Mouse (Mus musculus) liver, embryonic 13.5 days (tissue): Measurements from ENCODE around the gene Galnt2. TPM values are rescaled to one million over a fixed set of nuclear protein-coding genes. Genes with fewer than 3 reads are reported as not detected.

Experiments
- ATAC-seq: fragments of 200-750 bp; cut with Nextera tagmentation; 2 replicates; pipeline ENCODE4 v1.8.0; 2017; ENCODE audit warnings: low read depth, mild to moderate bottlenecking, moderate number of reproducible peaks, moderate library complexity
- DNase-seq: peaks from one replicate; pipeline ENCODE4 v3.0.0; 2022
- H3K27ac ChIP-seq: fragments of 300-500 bp; sonication (generic); 2 replicates; pipeline ENCODE4 v1.5.1; 2015; ENCODE audit warnings: moderate library complexity, mild to moderate bottlenecking, inconsistent platforms
- H3K27me3 ChIP-seq: fragments of 300-500 bp; sonication (generic); 2 replicates; pipeline ENCODE4 v1.6.1; 2015; ENCODE audit warnings: mild to moderate bottlenecking, inconsistent platforms
- H3K36me3 ChIP-seq: fragments of 300-500 bp; sonication (generic); 2 replicates; pipeline ENCODE4 v1.6.1; 2015; ENCODE audit warnings: mild to moderate bottlenecking, inconsistent platforms
- H3K4me1 ChIP-seq: fragments of 300-500 bp; sonication (generic); replicated peaks from 2 replicates; pipeline ENCODE4 v1.6.1; 2015; ENCODE audit warnings: inconsistent platforms
- H3K4me2 ChIP-seq: fragments of 300-500 bp; sonication (generic); 2 replicates; pipeline ENCODE4 v1.6.1; 2015; ENCODE audit warnings: inconsistent platforms, mild to moderate bottlenecking, moderate library complexity
- H3K4me3 ChIP-seq: fragments of 300-500 bp; sonication (generic); replicated peaks from 2 replicates; pipeline ENCODE4 v1.5.1; 2015; ENCODE audit warnings: mild to moderate bottlenecking, inconsistent platforms
- H3K9ac ChIP-seq: fragments of 300-500 bp; sonication (generic); 2 replicates; pipeline ENCODE4 v1.6.1; 2015; ENCODE audit warnings: mild to moderate bottlenecking, inconsistent platforms
- H3K9me3 ChIP-seq: fragments of 300-500 bp; sonication (generic); replicated peaks from 2 replicates; pipeline ENCODE4 v1.6.1; 2016; ENCODE audit warnings: inconsistent platforms
- WGBS: fragments of 180-500 bp; shearing (Covaris S2); methylation state at CpG from one replicate; pipeline ENCODE4 v1.1.7; 2015; ENCODE audit not compliant: insufficient replicate concordance; 5-methylcytosine and 5-hydroxymethylcytosine counted together
- polyA plus RNA-seq: library from polyadenylated mRNA; unstranded; fragments of >200 nt; fragmentation: Nextera tagmentation; extraction: Ambion mirVana; gene quantifications from 2 replicates; pipeline ENCODE4 v1.2.1, GENCODE M21; 2015

The Galnt2 gene
- polyA plus RNA-seq, 1 experiment from 2014 or later: 20.5 TPM

DNA sequence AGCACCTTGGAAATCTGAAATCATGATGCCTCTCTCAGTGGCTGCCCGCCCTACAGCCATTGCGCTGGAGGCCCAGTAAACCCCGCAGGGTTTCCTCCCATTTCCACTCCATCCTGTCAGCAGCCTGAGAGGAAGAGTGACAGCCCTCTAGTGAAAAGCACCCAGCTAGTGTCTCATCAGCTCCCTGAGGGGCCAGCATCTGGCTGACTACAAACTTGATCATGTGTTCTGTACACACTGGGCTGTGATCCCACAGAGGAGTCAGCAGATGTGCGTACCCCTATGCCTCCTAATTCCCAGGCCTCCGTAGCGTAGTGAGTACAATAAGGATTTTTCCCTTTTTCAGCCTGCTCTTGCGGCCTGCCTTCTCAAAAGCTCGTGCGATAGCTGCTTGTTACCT is 25.6 kb downstream of the Galnt2 start:
- Histone ChIP-seq H3K4me3 (no peak overlapping the region), H3K27ac (no peak overlapping the region), H3K9ac (no peak overlapping the region), H3K4me2 (no peak overlapping the region), H3K36me3 (no peaks in the 10 kb centered on the region), H3K27me3 (no peaks in the 10 kb centered on the region), H3K9me3 (no peaks in the 10 kb centered on the region), H3K4me1 (peaks cover 61% of the 10 kb centered on the region)
- WGBS: 73% methylated on average over 9 of the region's 9 CpGs
- DNase-seq (no peak), ATAC-seq (no peak)

DNA sequence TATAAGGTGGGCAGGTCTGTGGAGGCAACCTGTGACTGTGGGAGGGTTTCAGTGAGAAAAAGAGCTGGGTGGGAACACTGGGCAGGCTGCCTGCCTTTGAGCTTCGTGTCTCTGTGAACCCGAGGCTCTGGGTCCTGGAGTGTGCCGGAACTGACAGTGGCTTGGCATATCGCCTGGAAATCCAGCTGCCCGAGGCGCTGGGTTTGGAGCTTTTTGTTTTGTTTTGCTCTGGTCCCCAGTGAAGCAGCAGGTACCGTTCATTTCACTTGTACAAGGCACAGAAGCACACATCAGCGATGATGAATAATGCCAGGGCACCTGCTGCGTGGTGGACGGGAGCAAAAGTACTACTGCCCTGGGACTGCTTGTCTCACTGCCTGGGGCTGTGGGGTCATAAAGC is 26.2 kb downstream of the Galnt2 start:
- H3K9me3 ChIP-seq: no peaks in the 10 kb centered on the region
- no peak overlapping the region for H3K9ac ChIP-seq
- ATAC-seq (no peak), DNase-seq (no peak)
- no peaks in the 10 kb centered on the region for H3K27me3 ChIP-seq
- H3K27ac ChIP-seq: no peak overlapping the region
- no peak overlapping the region for H3K4me2 ChIP-seq
- WGBS: 70% methylated on average over 10 of the region's 10 CpGs
- no peaks in the 10 kb centered on the region for H3K36me3 ChIP-seq
- H3K4me3 ChIP-seq: no peak overlapping the region
- peaks cover 56% of the 10 kb centered on the region for H3K4me1 ChIP-seq

DNA sequence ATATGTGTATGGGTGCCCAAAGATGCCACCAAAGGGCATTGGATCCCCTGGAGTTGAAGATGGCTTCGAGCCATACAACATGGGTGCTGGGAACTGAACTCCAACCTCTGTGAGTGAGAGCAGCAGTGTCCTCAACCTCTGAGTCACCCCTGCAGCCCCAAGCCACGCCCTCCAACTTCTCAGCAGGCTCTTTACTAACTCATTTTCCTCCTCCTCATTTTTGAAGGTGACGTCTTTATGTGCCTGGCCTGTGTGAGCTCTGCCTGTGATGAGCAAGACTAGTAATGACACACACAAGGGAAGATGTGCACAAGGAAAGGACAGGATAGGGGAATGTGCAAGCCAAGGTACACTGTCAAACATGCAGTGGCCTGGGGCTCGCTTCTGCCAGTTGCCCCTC is 28.0 kb downstream of the Galnt2 start:
- Histone ChIP-seq H3K27me3 (no peaks in the 10 kb centered on the region), H3K4me1 (peaks cover 57% of the 10 kb centered on the region), H3K4me2 (no peak overlapping the region), H3K9me3 (no peaks in the 10 kb centered on the region), H3K9ac (no peak overlapping the region), H3K36me3 (no peaks in the 10 kb centered on the region), H3K4me3 (no peak overlapping the region), H3K27ac (no peak overlapping the region)
- WGBS: 59% methylated on average over 4 of the region's 4 CpGs
- ATAC-seq (0 out of 2 replicates have a peak, but pooled peaks have one; percentile 3), DNase-seq (no peak)

DNA sequence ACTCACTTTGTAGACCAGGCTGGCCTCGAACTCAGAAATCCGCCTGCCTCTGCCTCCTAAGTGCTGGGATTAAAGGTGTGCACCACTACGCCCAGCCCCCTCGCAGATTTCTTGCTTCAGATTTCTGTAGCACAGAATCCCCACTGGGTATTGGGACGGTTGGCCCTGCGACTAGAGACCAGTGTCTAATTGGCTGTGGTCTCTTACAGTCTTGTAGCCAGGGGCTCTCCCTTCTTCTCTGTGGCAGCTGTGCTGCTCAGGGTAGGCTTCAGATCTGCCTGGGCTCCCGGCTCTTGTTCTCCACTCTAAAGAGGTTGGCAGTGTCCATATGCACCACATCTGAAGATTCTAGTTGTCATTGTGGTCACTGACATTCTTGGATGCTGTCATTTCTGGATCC is 28.7 kb downstream of the Galnt2 start:
- Histone ChIP-seq H3K4me1 (peaks cover 60% of the 10 kb centered on the region), H3K4me3 (no peak overlapping the region), H3K36me3 (no peaks in the 10 kb centered on the region), H3K27ac (peak overlapping the region; percentile 50; the same call in 1 of the 2 replicates), H3K9me3 (no peaks in the 10 kb centered on the region), H3K27me3 (no peaks in the 10 kb centered on the region), H3K4me2 (no peak overlapping the region), H3K9ac (no peak overlapping the region)
- ATAC-seq: no peak
- no peak for DNase-seq
- WGBS: 59% methylated on average over 7 of the region's 7 CpGs

DNA sequence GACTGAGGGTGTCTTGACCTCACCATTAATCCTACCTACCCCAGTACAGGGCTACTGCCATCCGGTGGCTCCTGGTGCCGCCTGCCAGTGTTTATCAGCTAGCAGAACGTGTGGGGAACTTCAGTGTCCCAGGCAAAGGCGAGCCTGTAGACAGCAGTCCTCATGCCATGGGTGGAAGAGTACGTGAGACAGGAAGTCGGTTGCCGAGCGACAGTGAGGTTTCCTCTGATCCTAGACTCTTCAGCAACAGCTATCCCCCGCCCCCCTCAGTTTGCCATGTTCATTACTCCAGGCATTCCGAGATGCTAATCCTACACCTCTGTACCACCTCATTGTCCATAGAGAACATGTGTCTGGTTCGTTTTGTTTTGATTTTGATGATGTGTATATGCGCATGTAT is 29.2 kb downstream of the Galnt2 start:
- Histone ChIP-seq H3K27me3 (no peaks in the 10 kb centered on the region), H3K27ac (0 out of 2 replicates have a peak overlapping the region, but pooled peaks have one; percentile 50), H3K4me3 (no peak overlapping the region), H3K9me3 (no peaks in the 10 kb centered on the region), H3K36me3 (no peaks in the 10 kb centered on the region), H3K9ac (no peak overlapping the region), H3K4me2 (no peak overlapping the region), H3K4me1 (peaks cover 65% of the 10 kb centered on the region)
- WGBS: 29% methylated on average over 12 of the region's 12 CpGs
- DNase-seq: no peak
- no peak for ATAC-seq

DNA sequence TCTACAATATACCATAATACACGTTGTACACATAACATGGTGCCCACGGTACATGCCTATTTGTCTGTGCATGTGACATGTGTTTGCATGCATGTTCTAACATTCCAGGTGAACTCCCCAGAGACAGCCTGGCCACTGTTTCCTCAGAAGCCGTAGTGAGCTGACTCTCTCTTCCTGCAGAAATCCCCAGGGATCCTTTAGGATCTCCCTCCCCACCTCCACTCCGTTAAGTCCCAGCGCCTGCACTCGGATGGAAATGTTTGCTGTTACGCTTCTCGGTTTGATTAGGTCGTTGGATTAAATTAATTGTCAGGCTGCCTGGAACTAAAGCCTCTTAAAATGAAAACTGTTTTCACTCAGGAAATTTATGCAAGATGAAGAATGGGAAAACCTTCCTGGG is 31.9 kb downstream of the Galnt2 start:
- H3K9me3 ChIP-seq: no peaks in the 10 kb centered on the region
- DNase-seq (no peak), ATAC-seq (no peak)
- H3K27ac ChIP-seq: no peak overlapping the region
- WGBS: 84% methylated on average over 9 of the region's 9 CpGs
- no peak overlapping the region for H3K4me3 ChIP-seq
- no peaks in the 10 kb centered on the region for H3K27me3 ChIP-seq
- H3K36me3 ChIP-seq: no peaks in the 10 kb centered on the region
- peaks cover 63% of the 10 kb centered on the region for H3K4me1 ChIP-seq
- H3K4me2 ChIP-seq: no peak overlapping the region
- no peak overlapping the region for H3K9ac ChIP-seq

DNA sequence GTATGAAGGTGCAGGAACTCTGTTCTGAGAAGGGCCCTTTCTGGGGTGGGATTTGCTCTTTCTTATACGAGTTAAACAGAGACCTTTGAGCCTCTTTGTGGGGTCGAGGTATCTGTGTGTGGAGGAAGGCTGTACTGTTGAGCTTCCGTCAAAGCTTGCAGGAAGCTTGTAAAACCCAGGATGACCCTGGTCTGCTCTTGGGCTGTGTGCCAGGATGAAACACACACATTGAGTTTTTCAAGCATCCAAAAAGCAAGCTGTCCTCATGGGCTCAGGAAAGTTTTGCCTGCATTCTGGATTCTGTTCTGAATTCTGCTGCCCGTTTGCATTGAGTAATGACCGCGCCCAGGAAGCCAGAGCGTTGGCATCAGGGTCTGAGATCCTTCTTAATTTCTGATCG is 32.8 kb downstream of the Galnt2 start:
- H3K27me3 ChIP-seq: no peaks in the 10 kb centered on the region
- H3K9ac ChIP-seq: no peak overlapping the region
- no peak overlapping the region for H3K4me3 ChIP-seq
- 72% methylated on average over 8 of the region's 8 CpGs for WGBS
- H3K9me3 ChIP-seq: no peaks in the 10 kb centered on the region
- no peak overlapping the region for H3K4me2 ChIP-seq
- H3K4me1 ChIP-seq: peaks cover 55% of the 10 kb centered on the region
- no peaks in the 10 kb centered on the region for H3K36me3 ChIP-seq
- no peak for ATAC-seq
- no peak overlapping the region for H3K27ac ChIP-seq
- no peak for DNase-seq

DNA sequence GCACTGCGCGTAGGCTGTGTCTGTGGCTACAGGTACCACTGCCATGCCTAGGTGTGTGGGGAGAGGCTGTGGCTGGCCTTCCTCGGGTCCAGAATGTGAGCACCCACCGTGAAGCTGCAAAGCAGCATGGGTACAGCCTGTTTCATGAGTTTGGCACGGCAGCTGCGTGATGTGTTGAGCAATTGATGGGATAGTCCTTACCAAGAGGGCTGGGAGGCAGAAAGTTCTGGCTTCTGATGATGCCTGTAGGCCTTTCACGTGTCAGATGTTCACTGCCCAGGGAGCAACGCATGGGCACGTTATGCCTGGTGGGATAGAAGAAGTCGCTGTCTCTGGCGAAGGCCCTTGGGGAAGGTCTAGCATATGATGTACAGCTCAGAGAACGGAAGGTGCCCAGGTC is 33.5 kb downstream of the Galnt2 start:
- no peak overlapping the region; the same call in 1 of the 2 replicates for H3K27ac ChIP-seq
- ATAC-seq: no peak
- 86% methylated on average over 12 of the region's 12 CpGs for WGBS
- H3K36me3 ChIP-seq: no peaks in the 10 kb centered on the region
- H3K4me3 ChIP-seq: no peak overlapping the region
- H3K9ac ChIP-seq: no peak overlapping the region
- no peaks in the 10 kb centered on the region for H3K9me3 ChIP-seq
- H3K4me2 ChIP-seq: no peak overlapping the region
- H3K27me3 ChIP-seq: no peaks in the 10 kb centered on the region
- DNase-seq: no peak
- peaks cover 50% of the 10 kb centered on the region for H3K4me1 ChIP-seq

DNA sequence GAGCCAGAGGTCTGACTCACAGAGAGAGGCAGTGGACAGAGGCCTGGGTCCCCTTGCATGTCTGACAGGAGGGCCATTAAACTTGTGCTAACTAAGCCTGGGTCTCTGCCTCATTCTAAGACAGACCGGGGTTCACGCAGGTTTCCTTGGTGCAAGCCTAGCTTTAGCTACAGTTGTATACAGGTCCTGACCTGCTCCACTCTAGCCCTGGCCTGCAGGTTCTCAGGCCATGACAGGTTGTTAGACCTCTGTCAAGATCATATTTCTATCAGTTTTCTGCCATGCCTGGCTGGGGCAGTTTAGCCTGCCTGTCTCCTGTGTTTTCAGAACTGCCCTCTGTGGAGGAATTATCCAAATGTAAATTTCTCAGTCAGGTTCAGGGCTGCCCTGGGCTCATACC is 33.9 kb downstream of the Galnt2 start:
- H3K27me3 ChIP-seq: no peaks in the 10 kb centered on the region
- no peak for ATAC-seq

DNA sequence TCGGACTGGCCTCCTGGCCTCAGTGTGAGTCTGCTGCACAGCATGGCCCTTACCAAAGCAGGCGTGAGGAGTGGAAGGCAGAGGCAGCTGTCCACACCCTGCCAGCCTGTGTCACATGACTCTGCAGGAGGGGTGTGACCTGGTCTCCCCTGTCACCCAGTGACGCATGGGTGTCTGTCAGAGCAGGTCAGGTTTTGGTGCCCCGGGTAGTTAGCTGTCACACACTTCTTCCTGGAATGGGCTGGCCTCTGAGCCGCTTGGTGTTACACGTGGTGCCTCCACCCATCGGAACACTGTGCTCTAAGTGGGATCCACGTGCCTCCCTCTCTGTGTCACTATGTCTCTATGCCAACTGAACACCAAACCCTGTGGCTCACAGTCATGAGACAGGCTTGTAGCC is 34.6 kb downstream of the Galnt2 start:
- Histone ChIP-seq H3K36me3 (no peaks in the 10 kb centered on the region), H3K4me2 (no peak overlapping the region), H3K4me1 (peaks cover 49% of the 10 kb centered on the region), H3K9ac (no peak overlapping the region), H3K4me3 (no peak overlapping the region), H3K9me3 (no peaks in the 10 kb centered on the region), H3K27me3 (no peaks in the 10 kb centered on the region), H3K27ac (no peak overlapping the region)
- peak; percentile 35 for DNase-seq
- WGBS: 50% methylated on average over 8 of the region's 8 CpGs
- peak; percentile 85 for ATAC-seq

More for the DNA sequence above, 33.9 kb downstream of the Galnt2 start:
- Histone ChIP-seq H3K4me1 (peaks cover 51% of the 10 kb centered on the region), H3K9ac (no peak overlapping the region), H3K4me3 (no peak overlapping the region), H3K9me3 (no peaks in the 10 kb centered on the region), H3K4me2 (no peak overlapping the region), H3K27ac (no peak overlapping the region; the same call in 1 of the 2 replicates), H3K36me3 (no peaks in the 10 kb centered on the region)
- WGBS: 89% methylated on average over 2 of the region's 2 CpGs
- no peak for DNase-seq

DNA sequence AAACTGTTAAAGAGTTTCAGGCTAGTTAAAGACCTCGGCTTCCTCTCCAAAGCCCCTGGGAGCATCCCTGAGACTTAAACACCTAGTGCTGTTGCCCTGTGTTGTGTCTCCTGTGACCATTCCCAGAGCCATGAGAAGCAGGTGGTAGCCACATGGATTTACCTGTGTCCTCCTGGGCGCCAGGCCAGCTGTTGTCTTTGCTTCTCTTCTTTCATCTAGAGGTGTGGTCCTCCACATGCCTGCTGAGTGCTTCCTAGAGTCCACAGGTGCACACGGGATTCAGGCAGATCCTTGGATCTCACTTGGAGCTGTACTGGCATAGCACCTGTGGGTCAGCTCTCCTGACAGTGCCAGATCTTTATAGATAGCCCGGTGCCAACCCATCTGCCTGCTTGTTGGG is 36.0 kb downstream of the Galnt2 start:
- H3K27me3 ChIP-seq: no peaks in the 10 kb centered on the region
- WGBS: 69% methylated on average over 4 of the region's 4 CpGs
- 0 out of 2 replicates have a peak, but pooled peaks cover under 1% of the 10 kb centered on the region for H3K36me3 ChIP-seq
- H3K27ac ChIP-seq: no peak overlapping the region
- H3K4me1 ChIP-seq: peaks cover 53% of the 10 kb centered on the region
- H3K9ac ChIP-seq: no peak overlapping the region
- DNase-seq (no peak), ATAC-seq (no peak)
- no peak overlapping the region for H3K4me3 ChIP-seq
- no peaks in the 10 kb centered on the region for H3K9me3 ChIP-seq
- H3K4me2 ChIP-seq: no peak overlapping the region

DNA sequence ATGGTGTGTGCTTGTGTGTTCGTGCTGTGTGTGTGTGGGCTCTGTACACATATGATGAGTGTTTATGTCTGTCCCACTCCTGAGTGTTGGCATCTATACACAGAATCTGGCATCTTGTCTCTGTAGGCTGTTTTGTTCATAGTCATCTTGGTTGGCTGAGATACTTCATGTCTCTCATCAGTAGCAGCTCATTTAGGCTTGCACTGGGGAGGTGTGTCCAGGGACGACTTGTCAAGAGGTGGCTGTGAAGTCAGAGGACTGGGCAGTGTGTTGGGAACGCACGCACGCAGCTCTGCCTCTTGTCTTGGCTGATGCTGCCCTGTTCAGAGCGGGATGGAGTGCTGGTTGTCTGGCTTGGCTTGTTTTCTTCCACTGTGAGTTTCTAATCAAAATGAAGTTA is 39.3 kb downstream of the Galnt2 start:
- H3K9me3 ChIP-seq: no peaks in the 10 kb centered on the region
- no peak overlapping the region; the same call in 1 of the 2 replicates for H3K27ac ChIP-seq
- WGBS: 67% methylated on average over 6 of the region's 6 CpGs
- H3K9ac ChIP-seq: no peak overlapping the region
- no peaks in the 10 kb centered on the region for H3K27me3 ChIP-seq
- ATAC-seq (no peak), DNase-seq (no peak)
- no peak overlapping the region for H3K4me3 ChIP-seq
- no peak overlapping the region for H3K4me2 ChIP-seq
- peaks cover 3% of the 10 kb centered on the region; the same call in 1 of the 2 replicates for H3K36me3 ChIP-seq
- peaks cover 47% of the 10 kb centered on the region for H3K4me1 ChIP-seq
